Mouse (Mus musculus): ENCODE data around the gene Prodh2. TPM values are rescaled to one million over a fixed set of nuclear protein-coding genes. Genes with fewer than 3 reads are reported as not detected.

The Prodh2 gene
- polyA plus RNA-seq, 1 experiment from 2014 or later, result not detected

Small RNAs within 50 kb of the gene (microRNA-seq; reads per million reads assigned to microRNA genes)
- gene Gm38670, result 1.3 reads per million

Other genes with a start within 250 kb of the Prodh2 start
- 0.33 and 0.40 TPM in 2 replicates for gene Thap8, start 213.5 kb upstream of the Prodh2 start, polyA plus RNA-seq (2016; fragmentation: Nextera tagmentation; extraction: Ambion mirVana)
- 8.9 and 9.9 TPM in 2 replicates for gene Wdr62, start 213.2 kb upstream of the Prodh2 start, polyA plus RNA-seq (2016; fragmentation: Nextera tagmentation; extraction: Ambion mirVana)
- 54.0 and 55.1 TPM in 2 replicates for gene Clip3, start 201.9 kb upstream of the Prodh2 start, polyA plus RNA-seq (2016; fragmentation: Nextera tagmentation; extraction: Ambion mirVana)
- gene Alkbh6, start 184.9 kb upstream of the Prodh2 start, polyA plus RNA-seq (2016; fragmentation: Nextera tagmentation; extraction: Ambion mirVana), result 88.6 and 92.2 TPM in 2 replicates
- gene Syne4, start 178.8 kb upstream of the Prodh2 start, polyA plus RNA-seq (2016; fragmentation: Nextera tagmentation; extraction: Ambion mirVana), result 94.9 and 101 TPM in 2 replicates
- 0.87 and 2.9 TPM in 2 replicates for gene E130208F15Rik, start 171.9 kb upstream of the Prodh2 start, polyA plus RNA-seq (2016; fragmentation: Nextera tagmentation; extraction: Ambion mirVana)
- 21.8 and 23.4 TPM in 2 replicates for gene Sdhaf1, start 169.7 kb upstream of the Prodh2 start, polyA plus RNA-seq (2016; fragmentation: Nextera tagmentation; extraction: Ambion mirVana)
- gene Lrfn3, start 130.8 kb upstream of the Prodh2 start, polyA plus RNA-seq (2016; fragmentation: Nextera tagmentation; extraction: Ambion mirVana), result 8.3 and 8.6 TPM in 2 replicates
- 16.7 and 18.7 TPM in 2 replicates for gene Tyrobp, start 79.9 kb upstream of the Prodh2 start, polyA plus RNA-seq (2016; fragmentation: Nextera tagmentation; extraction: Ambion mirVana)
- 0.70 and 0.98 TPM in 2 replicates for gene Hcst, start 73.8 kb upstream of the Prodh2 start, polyA plus RNA-seq (2016; fragmentation: Nextera tagmentation; extraction: Ambion mirVana)
- 2.1 and 2.9 TPM in 2 replicates for gene Nfkbid, start 71.9 kb upstream of the Prodh2 start, polyA plus RNA-seq (2016; fragmentation: Nextera tagmentation; extraction: Ambion mirVana)
- gene Aplp1, start 48.1 kb upstream of the Prodh2 start, polyA plus RNA-seq (2016; fragmentation: Nextera tagmentation; extraction: Ambion mirVana), result 66.5 and 74.7 TPM in 2 replicates
- 0.46 and 0.52 TPM in 2 replicates for gene Kirrel2, start 35.9 kb upstream of the Prodh2 start, polyA plus RNA-seq (2016; fragmentation: Nextera tagmentation; extraction: Ambion mirVana)
- 0.10 and 0.29 TPM in 2 replicates for gene Nphs1, start 35.3 kb upstream of the Prodh2 start, polyA plus RNA-seq (2016; fragmentation: Nextera tagmentation; extraction: Ambion mirVana)
- 20.0 and 26.5 TPM in 2 replicates for gene Arhgap33, start 41.4 kb downstream of the Prodh2 start, polyA plus RNA-seq (2016; fragmentation: Nextera tagmentation; extraction: Ambion mirVana)
- 8.5 and 9.2 TPM in 2 replicates for gene Hspb6, start 58.6 kb downstream of the Prodh2 start, polyA plus RNA-seq (2016; fragmentation: Nextera tagmentation; extraction: Ambion mirVana)
- gene Proser3, start 58.7 kb downstream of the Prodh2 start, polyA plus RNA-seq (2016; fragmentation: Nextera tagmentation; extraction: Ambion mirVana), result 15.6 and 16.0 TPM in 2 replicates
- 44.7 and 49.1 TPM in 2 replicates for gene Lin37, start 66.2 kb downstream of the Prodh2 start, polyA plus RNA-seq (2016; fragmentation: Nextera tagmentation; extraction: Ambion mirVana)
- gene U2af1l4, start 69.7 kb downstream of the Prodh2 start, polyA plus RNA-seq (2016; fragmentation: Nextera tagmentation; extraction: Ambion mirVana), result 94.1 TPM in 2 replicates
- gene Gm49396, start 69.7 kb downstream of the Prodh2 start, polyA plus RNA-seq (2016; fragmentation: Nextera tagmentation; extraction: Ambion mirVana), result 16.5 and 17.4 TPM in 2 replicates
- gene Psenen, start 70.0 kb downstream of the Prodh2 start, polyA plus RNA-seq (2016; fragmentation: Nextera tagmentation; extraction: Ambion mirVana), result 132 and 138 TPM in 2 replicates
- 4.1 and 5.5 TPM in 2 replicates for gene Igflr1, start 71.8 kb downstream of the Prodh2 start, polyA plus RNA-seq (2016; fragmentation: Nextera tagmentation; extraction: Ambion mirVana)
- gene Kmt2b, start 95.1 kb downstream of the Prodh2 start, polyA plus RNA-seq (2016; fragmentation: Nextera tagmentation; extraction: Ambion mirVana), result 11.6 and 12.6 TPM in 2 replicates
- 0.17 and 0.19 TPM in 2 replicates for gene Zbtb32, start 105.3 kb downstream of the Prodh2 start, polyA plus RNA-seq (2016; fragmentation: Nextera tagmentation; extraction: Ambion mirVana)
- 0.37 and 0.73 TPM in 2 replicates for gene Upk1a, start 119.2 kb downstream of the Prodh2 start, polyA plus RNA-seq (2016; fragmentation: Nextera tagmentation; extraction: Ambion mirVana)
- gene Cox6b1, start 132.5 kb downstream of the Prodh2 start, polyA plus RNA-seq (2016; fragmentation: Nextera tagmentation; extraction: Ambion mirVana), result 761 and 784 TPM in 2 replicates
- not detected in 2 replicates for gene Etv2, start 142.2 kb downstream of the Prodh2 start, polyA plus RNA-seq (2016; fragmentation: Nextera tagmentation; extraction: Ambion mirVana)
- gene Rbm42, start 156.7 kb downstream of the Prodh2 start, polyA plus RNA-seq (2016; fragmentation: Nextera tagmentation; extraction: Ambion mirVana), result 151 and 154 TPM in 2 replicates
- 54.8 and 59.3 TPM in 2 replicates for gene Haus5, start 171.4 kb downstream of the Prodh2 start, polyA plus RNA-seq (2016; fragmentation: Nextera tagmentation; extraction: Ambion mirVana)
- gene Pmis2, start 178.0 kb downstream of the Prodh2 start, polyA plus RNA-seq (2016; fragmentation: Nextera tagmentation; extraction: Ambion mirVana), result not detected in 2 replicates
- not detected in 2 replicates for gene 2200002J24Rik, start 205.3 kb downstream of the Prodh2 start, polyA plus RNA-seq (2016; fragmentation: Nextera tagmentation; extraction: Ambion mirVana)
- gene Atp4a, start 218.6 kb downstream of the Prodh2 start, polyA plus RNA-seq (2016; fragmentation: Nextera tagmentation; extraction: Ambion mirVana), result 0.50 and 0.96 TPM in 2 replicates
- gene Tmem147, start 235.9 kb downstream of the Prodh2 start, polyA plus RNA-seq (2016; fragmentation: Nextera tagmentation; extraction: Ambion mirVana), result 156 and 166 TPM in 2 replicates